Mouse (Mus musculus) forebrain, postnatal 0 days (tissue): Measurements from ENCODE around the gene Tor1aip1. TPM values are rescaled to one million over a fixed set of nuclear protein-coding genes. Genes with fewer than 3 reads are reported as not detected.

Source experiments
- ATAC-seq: fragments of 200-750 bp; cut with Nextera tagmentation; 2 replicates; pipeline ENCODE4 v1.8.0; 2017; ENCODE audit warnings: mild to moderate bottlenecking, moderate library complexity
- DNase-seq: peaks from one replicate; pipeline ENCODE4 v3.0.0-alpha.2; 2015
- H3K27ac ChIP-seq: fragments of 300-500 bp; sonication (generic); 2 replicates; pipeline ENCODE4 v1.5.1; 2014; ENCODE audit warnings: low read depth, mild to moderate bottlenecking, antibody characterized with exemption, low read length, moderate library complexity, mixed read lengths
- H3K27me3 ChIP-seq: fragments of 300-500 bp; sonication (generic); 2 replicates; pipeline ENCODE4 v1.6.1; 2014; ENCODE audit warnings: mild to moderate bottlenecking, low read length, mixed read lengths; ENCODE audit not compliant: insufficient read depth
- H3K36me3 ChIP-seq: fragments of 300-500 bp; sonication (generic); 2 replicates; pipeline ENCODE4 v1.6.1; 2014; ENCODE audit warnings: mild to moderate bottlenecking, moderate library complexity; ENCODE audit not compliant: insufficient read depth
- H3K4me1 ChIP-seq: fragments of 300-500 bp; sonication (generic); 2 replicates; pipeline ENCODE4 v1.6.1; 2014; ENCODE audit warnings: antibody characterized with exemption; ENCODE audit not compliant: insufficient read depth
- H3K4me2 ChIP-seq: fragments of 300-500 bp; sonication (generic); 2 replicates; pipeline ENCODE4 v1.6.1; 2014; ENCODE audit warnings: low read depth, mild to moderate bottlenecking, moderate library complexity
- H3K4me3 ChIP-seq: fragments of 300-500 bp; sonication (generic); 2 replicates; pipeline ENCODE4 v1.5.1; 2014; ENCODE audit warnings: low read depth, low read length, mixed read lengths
- H3K9ac ChIP-seq: fragments of 300-500 bp; sonication (generic); 2 replicates; pipeline ENCODE4 v1.6.1; 2014; ENCODE audit warnings: mild to moderate bottlenecking
- H3K9me3 ChIP-seq: fragments of 300-500 bp; sonication (generic); 2 replicates; pipeline ENCODE4 v1.6.1; 2016; ENCODE audit warnings: low read length
- CTCF ChIP-seq: sonication (generic); IDR thresholded peaks from 2 replicates; pipeline ENCODE4 v1.5.1; 2016; ENCODE audit warnings: antibody characterized with exemption, control low read depth, low read depth
- WGBS: fragments of 180-500 bp; shearing (Covaris S2); extraction: QIAGEN DNeasy Blood & Tissue Kit; methylation state at CpG from one replicate; pipeline ENCODE4 v1.1.7; 2014; 5-methylcytosine and 5-hydroxymethylcytosine counted together
- polyA plus RNA-seq: library from polyadenylated mRNA; unstranded; fragments of >200 nt; fragmentation: Nextera tagmentation; extraction: Ambion mirVana; gene quantifications from 2 replicates; pipeline ENCODE4 v1.2.1, GENCODE M21; 2015
- total RNA-seq: library from RNA; depleted of rRNA; stranded (reverse); fragments of >200 nt; gene quantifications from 2 replicates; pipeline ENCODE4 v1.2.3, GENCODE M21; 2014

The Tor1aip1 gene
- total and polyA plus RNA-seq, 2 experiments from 2014 or later, result 20.4 to 23.1 TPM

GRCm38 (mm10) chr1:156070106-156070505, 33.8 kb upstream of the Tor1aip1 start:
- 84% methylated on average over 14 of the region's 14 CpGs for WGBS

GRCm38 (mm10) chr1:156066133-156066532, 29.9 kb upstream of the Tor1aip1 start:
- H3K36me3 ChIP-seq, result peaks cover 31% of the 10 kb centered on the region
- no peak for TF ChIP-seq CTCF

More at GRCm38 (mm10) chr1:156070106-156070505, 33.8 kb upstream of the Tor1aip1 start:
- H3K9ac ChIP-seq, result no peak overlapping the region
- ATAC-seq, result no peak
- no peaks in the 10 kb centered on the region for H3K27me3 ChIP-seq
- no peak for TF ChIP-seq CTCF
- no peaks in the 10 kb centered on the region for H3K4me1 ChIP-seq
- no peak overlapping the region for H3K27ac ChIP-seq
- peaks cover 6% of the 10 kb centered on the region for H3K36me3 ChIP-seq
- no peak overlapping the region for H3K4me2 ChIP-seq
- no peak overlapping the region for H3K4me3 ChIP-seq
- no peak for DNase-seq
- no peaks in the 10 kb centered on the region for H3K9me3 ChIP-seq

GRCm38 (mm10) chr1:156062193-156062592, 25.9 kb upstream of the Tor1aip1 start:
- H3K4me1 ChIP-seq, result no peaks in the 10 kb centered on the region
- H3K4me3 ChIP-seq, result no peak overlapping the region
- no peak overlapping the region for H3K27ac ChIP-seq
- DNase-seq, result no peak
- no peak for ATAC-seq
- peaks cover 36% of the 10 kb centered on the region for H3K36me3 ChIP-seq
- WGBS, result 93% methylated on average over 4 of the region's 4 CpGs
- H3K9ac ChIP-seq, result no peak overlapping the region
- H3K27me3 ChIP-seq, result no peaks in the 10 kb centered on the region
- H3K9me3 ChIP-seq, result no peaks in the 10 kb centered on the region
- no peak overlapping the region for H3K4me2 ChIP-seq
- no peak for TF ChIP-seq CTCF

More at GRCm38 (mm10) chr1:156066133-156066532, 29.9 kb upstream of the Tor1aip1 start:
- no peak overlapping the region for H3K9ac ChIP-seq
- no peaks in the 10 kb centered on the region for H3K27me3 ChIP-seq
- H3K27ac ChIP-seq, result no peak overlapping the region
- whole genome bisulfite sequencing, result 72% methylated on average over 3 of the region's 3 CpGs
- no peak for DNase-seq
- no peak overlapping the region for H3K4me2 ChIP-seq
- ATAC-seq, result no peak
- H3K9me3 ChIP-seq, result no peaks in the 10 kb centered on the region
- H3K4me1 ChIP-seq, result no peaks in the 10 kb centered on the region
- no peak overlapping the region for H3K4me3 ChIP-seq

DNA sequence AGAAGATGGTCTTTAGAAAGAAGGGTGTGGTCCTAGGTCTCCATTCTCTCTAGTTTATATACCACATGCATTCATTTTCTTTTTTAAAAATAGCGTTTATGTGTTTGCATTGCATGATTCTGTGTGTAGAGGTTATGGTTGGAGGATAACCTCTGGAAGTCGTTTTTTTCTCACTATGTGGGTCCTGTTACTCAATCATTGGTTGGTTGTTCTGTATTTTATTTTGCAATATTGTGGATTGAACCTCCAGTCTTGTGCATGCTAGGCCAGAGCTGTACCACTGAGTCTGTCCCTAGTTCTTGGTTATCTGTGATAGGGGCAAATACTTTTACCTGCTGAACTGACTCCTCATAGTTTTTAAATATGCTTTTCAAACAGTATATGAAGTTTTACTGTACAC, 21.9 kb upstream of the Tor1aip1 start:
- H3K4me2 ChIP-seq, result no peak overlapping the region
- WGBS, result 90% methylated on average over 2 of the region's 2 CpGs

GRCm38 (mm10) chr1:156046688-156047087, 10.4 kb upstream of the Tor1aip1 start:
- no peaks in the 10 kb centered on the region for H3K9me3 ChIP-seq
- ATAC-seq (no peak), DNase-seq (no peak)
- no peak overlapping the region for H3K4me2 ChIP-seq
- H3K4me3 ChIP-seq, result no peak overlapping the region
- H3K27ac ChIP-seq, result no peak overlapping the region
- no peak overlapping the region for H3K9ac ChIP-seq
- TF ChIP-seq CTCF, result no peak
- WGBS, result 68% methylated on average over 3 of the region's 3 CpGs
- no peaks in the 10 kb centered on the region for H3K27me3 ChIP-seq
- H3K4me1 ChIP-seq, result 0 out of 2 replicates have a peak, but pooled peaks cover 5% of the 10 kb centered on the region
- H3K36me3 ChIP-seq, result peaks cover 20% of the 10 kb centered on the region

More for the DNA sequence above, 21.9 kb upstream of the Tor1aip1 start:
- no peaks in the 10 kb centered on the region for H3K4me1 ChIP-seq
- H3K4me3 ChIP-seq, result no peak overlapping the region
- H3K27me3 ChIP-seq, result no peaks in the 10 kb centered on the region
- TF ChIP-seq CTCF, result no peak
- DNase-seq (no peak), ATAC-seq (no peak)
- H3K9me3 ChIP-seq, result no peaks in the 10 kb centered on the region
- H3K27ac ChIP-seq, result no peak overlapping the region
- H3K9ac ChIP-seq, result no peak overlapping the region
- H3K36me3 ChIP-seq, result peaks cover 21% of the 10 kb centered on the region

DNA sequence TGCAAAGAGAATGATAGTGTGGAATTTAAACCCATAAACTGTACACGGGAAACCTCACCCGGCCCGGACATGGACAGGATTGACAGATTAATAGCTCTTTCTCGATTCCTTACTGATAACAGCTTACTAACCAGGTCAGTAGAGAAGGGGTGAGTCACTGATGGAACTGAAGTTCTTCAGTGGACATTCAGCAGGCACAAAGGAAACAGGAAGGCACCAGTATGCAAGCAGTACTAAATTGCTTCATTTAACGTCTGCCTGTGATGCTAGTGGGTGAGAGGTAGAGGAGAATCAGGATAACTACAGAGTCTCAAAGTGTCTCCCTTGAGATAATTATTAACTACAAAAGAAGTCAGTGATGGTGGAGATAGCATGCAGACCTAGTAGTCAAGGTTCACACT, 7.9 kb upstream of the Tor1aip1 start:
- Histone ChIP-seq H3K4me1 (0 out of 2 replicates have a peak, but pooled peaks cover 5% of the 10 kb centered on the region), H3K9me3 (no peaks in the 10 kb centered on the region), H3K27ac (no peak overlapping the region), H3K36me3 (peaks cover 11% of the 10 kb centered on the region; the same call in 1 of the 2 replicates), H3K4me3 (no peak overlapping the region), H3K4me2 (no peak overlapping the region), H3K27me3 (no peaks in the 10 kb centered on the region), H3K9ac (no peak overlapping the region)
- no peak for ATAC-seq
- DNase-seq, result no peak
- no peak for TF ChIP-seq CTCF
- 88% methylated on average over 5 of the region's 5 CpGs for WGBS

- peak; percentile 66 for ATAC-seq
- DNase-seq, result peak; percentile 81
- 0 out of 2 replicates have a peak, but pooled peaks cover 5% of the 10 kb centered on the region for H3K4me1 ChIP-seq
- H3K9ac ChIP-seq, result no peak overlapping the region
- H3K27me3 ChIP-seq, result no peaks in the 10 kb centered on the region
- peaks cover 8% of the 10 kb centered on the region; the same call in 1 of the 2 replicates for H3K36me3 ChIP-seq
- H3K4me2 ChIP-seq, result no peak overlapping the region
- H3K27ac ChIP-seq, result no peak overlapping the region
- TF ChIP-seq CTCF, result peak; percentile 83
- WGBS, result 11% methylated on average over 4 of the region's 4 CpGs
- H3K9me3 ChIP-seq, result no peaks in the 10 kb centered on the region
- no peak overlapping the region for H3K4me3 ChIP-seq
Observed at GRCm38 (mm10) chr1:156043027-156043426, 6.7 kb upstream of the Tor1aip1 start.
